Mouse (Mus musculus): ENCODE results near the gene Iqsec3. TPM values are rescaled to one million over a fixed set of nuclear protein-coding genes. Genes with fewer than 3 reads are reported as not detected.

Gene Iqsec3
- total RNA-seq, 2 experiments from 2014 or later, result 0.41 to 0.70 TPM

DNA sequence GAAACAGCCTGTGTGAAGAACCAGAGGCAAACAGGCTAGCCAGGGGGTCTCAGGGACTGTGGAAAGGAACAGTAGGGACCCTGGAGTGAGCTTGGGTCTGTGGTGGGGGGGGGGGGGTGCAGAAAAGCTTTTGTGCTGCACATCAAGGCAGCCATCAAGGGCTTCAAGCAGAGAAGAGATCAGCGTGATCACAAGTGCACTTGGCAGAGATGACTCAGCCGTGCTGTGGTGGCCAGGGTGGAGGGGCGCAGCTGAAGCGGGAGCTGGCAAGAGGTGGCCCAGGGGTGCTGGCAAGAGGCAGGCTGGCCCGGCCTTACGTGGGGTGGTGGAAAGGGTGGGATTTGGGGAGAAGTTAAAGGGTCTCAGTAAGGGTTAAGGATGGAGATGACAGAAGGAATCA, 48.6 kb downstream of the Iqsec3 start:
- DNase-seq, result no peak
- Histone ChIP-seq H3K4me3 (no peak overlapping the region), H3K27ac (no peak overlapping the region)
- intact Hi-C loops (cut with DNase I), result no loop called here
- TF ChIP-seq CTCF (IDR thresholded peaks at IDR 0.05), result no peak

GRCm38 (mm10) chr6:121424403-121424802, 49.1 kb downstream of the Iqsec3 start:
- intact Hi-C loops (cut with DNase I), result no loop called here
- H3K27ac ChIP-seq, result no peak overlapping the region
- no peak for DNase-seq
- no peak overlapping the region for H3K4me3 ChIP-seq
- TF ChIP-seq CTCF (IDR thresholded peaks at IDR 0.05), result no peak

DNA sequence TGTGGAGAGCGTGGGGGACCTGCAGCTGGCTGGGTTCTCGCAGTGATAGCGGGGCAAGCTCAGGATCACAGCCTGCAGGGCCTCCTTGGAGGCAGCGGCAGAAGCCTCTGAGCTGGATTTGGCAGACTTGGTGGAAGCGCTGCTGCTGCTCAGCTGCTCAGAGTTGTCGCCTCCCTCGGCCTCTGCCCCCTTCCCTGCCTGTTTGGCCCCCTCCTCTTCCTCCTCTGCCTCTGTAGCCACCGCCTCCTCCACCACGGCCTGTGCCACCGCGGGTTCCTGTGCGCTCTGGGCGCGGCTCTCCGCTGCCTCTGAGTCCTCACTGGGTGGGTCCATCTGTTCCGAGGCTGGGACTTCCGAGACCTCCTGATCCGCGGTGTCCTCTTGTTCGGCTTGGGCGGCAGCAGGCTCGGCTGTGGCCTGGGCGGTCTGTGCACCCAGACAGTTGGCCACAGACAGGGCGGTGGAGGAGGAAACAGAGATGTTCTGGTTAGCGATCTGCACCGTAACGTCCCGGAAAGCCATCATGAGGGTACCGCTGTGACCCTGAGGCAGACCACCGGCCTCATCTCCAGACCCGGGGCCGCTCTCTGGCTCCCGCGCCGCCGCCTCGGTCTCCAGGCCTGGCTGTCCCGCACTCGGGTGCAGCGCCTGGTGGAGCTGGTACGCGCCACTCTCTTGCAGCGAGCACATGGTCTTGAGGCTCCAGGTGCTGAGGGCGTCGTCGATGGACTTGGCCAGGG, 60.8 kb downstream of the Iqsec3 start:
- Histone ChIP-seq H3K27ac (peak overlapping the region; percentile 31; the same call in 1 of the 2 replicates), H3K4me3 (peak overlapping the region; percentile 47)
- intact Hi-C loops (cut with DNase I), result no loop called here
- DNase-seq, result peak; percentile 32
- no peak for TF ChIP-seq CTCF (IDR thresholded peaks at IDR 0.05)

DNA sequence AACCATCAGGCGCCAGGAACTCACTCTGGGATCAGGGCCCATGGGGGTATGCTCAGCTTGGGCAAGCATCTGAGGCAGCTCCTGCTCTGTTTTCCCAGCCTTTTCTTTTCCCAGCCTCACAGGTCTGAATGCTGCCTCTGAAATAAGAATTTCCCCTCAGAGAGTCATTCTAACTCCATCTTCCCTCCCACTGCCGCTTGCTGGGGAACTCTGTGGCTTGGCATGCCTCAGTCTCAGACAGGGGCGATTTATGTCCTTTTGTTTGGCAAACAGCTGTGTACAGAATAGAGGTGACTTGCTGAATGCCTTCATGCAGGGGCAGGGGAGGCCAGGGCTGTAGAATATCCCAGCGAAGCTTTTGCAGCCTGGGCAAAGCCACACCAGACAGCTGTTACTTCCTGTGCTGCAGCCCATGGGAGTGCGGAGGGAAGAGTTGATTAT, 65.9 kb downstream of the Iqsec3 start:
- TF ChIP-seq CTCF (IDR thresholded peaks at IDR 0.05), result no peak
- DNase-seq, result no peak
- Histone ChIP-seq H3K4me3 (no peak overlapping the region), H3K27ac (no peak overlapping the region)
- intact Hi-C loops (cut with DNase I), result no loop called here

GRCm38 (mm10) chr6:121405311-121405710, 68.2 kb downstream of the Iqsec3 start:
- intact Hi-C loops (cut with DNase I), result no loop called here
- DNase-seq, result no peak
- H3K4me3 ChIP-seq, result no peak overlapping the region
- TF ChIP-seq CTCF (IDR thresholded peaks at IDR 0.05), result no peak
- H3K27ac ChIP-seq, result no peak overlapping the region

GRCm38 (mm10) chr6:121402661-121403244, 70.7 kb downstream of the Iqsec3 start:
- no peak for TF ChIP-seq CTCF (IDR thresholded peaks at IDR 0.05)
- Histone ChIP-seq H3K27ac (no peak overlapping the region), H3K4me3 (no peak overlapping the region)
- DNase-seq, result no peak
- intact Hi-C loops (cut with DNase I), result no loop called here

- no peak overlapping the region for H3K4me3 ChIP-seq
- no peak for DNase-seq
- TF ChIP-seq CTCF (IDR thresholded peaks at IDR 0.05), result no peak
- H3K27ac ChIP-seq, result no peak overlapping the region
- intact Hi-C loops (cut with DNase I), result no loop called here
Measured at GRCm38 (mm10) chr6:121401826-121402660, 71.4 kb downstream of the Iqsec3 start.

DNA sequence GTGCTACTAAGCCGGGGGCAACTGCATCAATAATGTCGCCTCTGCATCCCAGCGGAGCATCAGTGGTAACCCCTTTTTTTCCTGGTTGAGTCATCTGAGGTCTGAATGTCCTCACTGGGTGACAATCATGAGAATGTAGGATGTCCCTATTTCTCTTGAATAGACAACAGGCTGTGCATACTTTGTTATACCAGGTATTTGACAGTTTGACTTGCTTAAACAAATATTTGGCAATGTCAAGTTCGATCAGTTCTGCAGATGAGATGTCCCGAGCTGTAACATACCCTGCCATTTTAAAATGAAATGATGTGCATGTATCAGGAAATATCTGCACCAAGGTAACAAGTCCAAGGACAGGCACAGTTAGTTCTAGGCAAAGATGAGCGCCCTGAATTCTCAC, 72.3 kb downstream of the Iqsec3 start:
- intact Hi-C loops (cut with DNase I), result no loop called here
- H3K27ac ChIP-seq, result no peak overlapping the region
- TF ChIP-seq CTCF (IDR thresholded peaks at IDR 0.05), result no peak
- no peak overlapping the region for H3K4me3 ChIP-seq
- no peak for DNase-seq

DNA sequence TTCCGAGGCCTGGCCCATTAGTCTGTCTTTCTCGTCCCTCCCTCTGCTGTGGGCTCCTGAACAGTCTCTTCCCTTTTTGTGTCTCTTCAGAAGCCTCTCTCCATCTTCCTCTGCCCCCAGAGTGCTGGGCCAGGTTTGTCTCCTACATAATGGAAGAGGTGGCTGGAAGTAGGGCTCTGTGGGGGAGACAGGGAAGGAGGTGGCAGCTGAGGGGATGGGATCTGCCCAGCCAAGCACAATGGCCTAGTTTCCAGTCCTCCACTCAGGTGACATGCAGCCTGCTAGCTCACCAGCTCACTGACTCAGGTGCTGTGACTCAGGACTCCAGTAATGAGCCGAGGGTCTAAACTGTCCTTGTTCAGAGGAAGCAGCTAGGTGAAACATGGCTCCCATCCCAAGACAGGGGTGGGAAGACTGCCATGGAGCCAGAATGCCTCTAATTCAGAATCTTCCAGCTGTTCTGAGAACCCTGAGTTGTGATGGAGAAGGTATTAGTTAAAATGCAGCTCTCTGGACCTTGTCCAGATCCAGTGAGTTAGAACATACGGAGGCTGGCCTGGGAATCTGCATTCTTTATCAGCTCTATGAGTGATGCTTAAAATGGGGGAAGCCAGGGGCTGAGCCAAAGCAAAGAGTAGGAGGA, 80.7 kb downstream of the Iqsec3 start:
- intact Hi-C loops (cut with DNase I), result no loop called here
- no peak overlapping the region for H3K4me3 ChIP-seq
- H3K27ac ChIP-seq, result no peak overlapping the region
- DNase-seq, result no peak
- no peak for TF ChIP-seq CTCF (IDR thresholded peaks at IDR 0.05)

DNA sequence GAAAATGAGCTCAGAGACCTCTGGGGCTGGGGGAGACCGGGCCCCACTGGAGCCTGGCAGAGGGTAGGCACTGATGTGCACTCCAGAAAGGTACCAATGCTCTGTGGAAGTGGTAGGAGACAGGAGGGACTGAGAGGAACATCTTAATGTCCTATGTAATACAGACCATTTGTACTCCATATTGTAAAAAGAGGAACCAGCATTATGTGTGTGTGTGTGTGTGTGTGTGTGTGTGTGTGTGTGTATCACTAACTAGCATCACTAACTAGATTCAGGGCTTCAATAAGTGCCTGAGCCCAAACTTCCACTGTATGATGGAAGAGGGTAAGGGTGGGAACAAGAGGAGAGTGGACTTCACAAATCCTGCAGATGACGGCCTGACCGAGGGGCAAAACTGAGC, 88.1 kb downstream of the Iqsec3 start:
- no peak for TF ChIP-seq CTCF (IDR thresholded peaks at IDR 0.05)

GRCm38 (mm10) chr6:121382071-121382470, 91.4 kb downstream of the Iqsec3 start:
- Histone ChIP-seq H3K27ac (peak overlapping the region; percentile 74), H3K4me3 (no peak overlapping the region; the same call in 1 of the 2 replicates)
- TF ChIP-seq CTCF (IDR thresholded peaks at IDR 0.05), result no peak
- intact Hi-C loops (cut with DNase I), result no loop called here
- peak; percentile 36 for DNase-seq

More for the DNA sequence above, 88.1 kb downstream of the Iqsec3 start:
- no peak overlapping the region for H3K27ac ChIP-seq
- no peak overlapping the region for H3K4me3 ChIP-seq
- DNase-seq, result no peak
- intact Hi-C loops (cut with DNase I), result no loop called here

- TF ChIP-seq CTCF (IDR thresholded peaks at IDR 0.05), result no peak
Measured at GRCm38 (mm10) chr6:121380576-121380975, 92.9 kb downstream of the Iqsec3 start.

More at GRCm38 (mm10) chr6:121380576-121380975, 92.9 kb downstream of the Iqsec3 start:
- peak overlapping the region; percentile 74 for H3K27ac ChIP-seq
- intact Hi-C loops (cut with DNase I), result no loop called here
- DNase-seq, result no peak
- H3K4me3 ChIP-seq, result peak overlapping the region; percentile 44
